Mouse (Mus musculus) testis, adult 2 months (tissue): ENCODE data around the gene Igfbp7.

Source experiments
- CTCF ChIP-seq: fragments of 200-500 bp; IDR thresholded peaks from 2 replicates; pipeline ENCODE4 v1.5.1; 2012; ENCODE audit warnings: low read depth, mild to moderate bottlenecking, inconsistent platforms, low read length, moderate library complexity; ENCODE audit not compliant: control insufficient read depth, insufficient read depth, insufficient replicate concordance
- POLR2A ChIP-seq: fragments of 200-500 bp; IDR thresholded peaks from 2 replicates; pipeline ENCODE4 v1.6.1; 2012; ENCODE audit warnings: low read depth, mild to moderate bottlenecking, inconsistent platforms, low read length, moderate library complexity; ENCODE audit not compliant: control insufficient read depth

- TF ChIP-seq CTCF (no peak), POLR2A (no peak)
Measured at GRCm38 (mm10) chr5:77400151-77400550, 7.7 kb downstream of the Igfbp7 start.
